Mouse (Mus musculus) G1E (cell line): ENCODE measurements at regions not wholly inside any gene's neighbourhood (a gene's known extent, or its start where the extent isn't known, plus 50 kb on each side); places are given as distances from the start of the nearest gene placed in this dataset.
"Not testable (repeated sequence)": the region's sequence is repeated elsewhere in the genome, so short reads cannot be mapped to it uniquely, and the experiment has no call there.

Experiments
- ATAC-seq: 2 replicates; pipeline ENCODE4 v1.8.0; 2016; ENCODE audit warnings: mild to moderate bottlenecking; ENCODE audit not compliant: insufficient number of reproducible peaks, poor library complexity, low FRiP score, severe bottlenecking; ENCODE audit errors: extremely low read depth
- DNase-seq: peaks from one replicate; pipeline ENCODE4 v3.0.0; 2012; ENCODE audit warnings: low spot score
- H3K27me3 ChIP-seq: 2 replicates; pipeline ENCODE4 v1.6.1; 2012; ENCODE audit warnings: mild to moderate bottlenecking, low read length, inconsistent platforms; ENCODE audit not compliant: insufficient read depth
- H3K36me3 ChIP-seq: replicated peaks from 2 replicates; pipeline ENCODE3; 2012; ENCODE audit warnings: mild to moderate bottlenecking, inconsistent platforms
- H3K4me1 ChIP-seq: 2 replicates; pipeline ENCODE4 v1.6.1; 2012; ENCODE audit warnings: low read depth, low read length, inconsistent platforms, mixed read lengths; ENCODE audit not compliant: insufficient read depth
- H3K4me3 ChIP-seq: 2 replicates; pipeline ENCODE4 v1.5.1; 2012; ENCODE audit warnings: low read depth, mild to moderate bottlenecking, inconsistent platforms, low read length, moderate library complexity, mixed read lengths
- H3K9me3 ChIP-seq: replicated peaks from 2 replicates; pipeline ENCODE4 v1.6.1; 2012; ENCODE audit warnings: inconsistent platforms
- CTCF ChIP-seq: IDR thresholded peaks from 2 replicates; pipeline ENCODE4 v1.5.1; 2012; ENCODE audit warnings: low read depth, low read length, inconsistent platforms, mixed read lengths
- GATA1 ChIP-seq: IDR thresholded peaks from 2 replicates; pipeline ENCODE4 v1.6.1; 2012; ENCODE audit warnings: borderline replicate concordance, low read length, inconsistent platforms, mixed read lengths
- GATA2 ChIP-seq: IDR thresholded peaks from 2 replicates; pipeline ENCODE4 v1.6.1; 2012; ENCODE audit warnings: low read depth, low read length, inconsistent platforms, borderline replicate concordance
- POLR2AphosphoS5 ChIP-seq: IDR thresholded peaks from 2 replicates; pipeline ENCODE4 v1.6.1; 2012; ENCODE audit warnings: low read depth, low read length, inconsistent platforms; ENCODE audit not compliant: insufficient replicate concordance
- TAL1 ChIP-seq: conservative IDR thresholded peaks from 2 replicates; pipeline ENCODE4 v1.6.1; 2012; ENCODE audit warnings: low read depth, low read length, inconsistent platforms, mixed read lengths

DNA sequence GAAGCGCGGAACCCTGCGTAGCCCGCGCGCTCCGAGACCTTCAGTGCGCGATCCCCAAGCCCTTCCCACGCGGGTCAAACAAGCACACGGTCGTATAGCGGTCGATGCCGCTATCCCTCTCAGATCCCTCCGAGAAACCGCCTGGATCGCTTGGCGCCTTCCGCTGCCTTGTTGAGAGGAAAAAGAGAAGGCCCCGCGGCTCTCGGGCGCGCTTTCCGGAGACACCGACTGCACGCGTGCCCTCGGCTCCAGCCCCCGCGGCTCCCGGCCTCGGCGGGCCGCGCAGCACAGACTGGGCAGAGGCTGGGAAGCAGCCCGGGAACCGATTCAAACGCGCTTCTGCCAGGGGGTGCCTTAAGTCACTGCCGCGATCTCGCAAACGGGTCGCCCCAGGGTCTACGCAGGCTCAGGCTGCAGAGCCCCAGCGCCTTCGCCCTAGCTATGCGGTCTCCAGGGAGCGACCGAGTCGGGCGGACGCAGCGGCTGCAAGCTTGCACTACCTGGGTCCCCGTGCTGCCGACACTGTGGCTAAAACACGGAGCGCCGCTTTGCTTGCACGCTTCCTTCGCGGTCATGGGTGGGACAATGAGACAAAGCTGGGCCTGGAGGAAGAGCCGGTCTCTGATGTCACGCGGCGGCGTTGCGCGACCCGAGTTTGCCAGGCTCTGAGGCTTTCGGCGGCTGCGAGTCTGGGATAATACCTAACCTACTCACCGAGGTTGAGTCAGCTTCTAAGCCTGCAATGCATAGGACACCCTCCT lies 87.3 kb downstream of the Crisp4 start:
- DNase-seq (no peak), ATAC-seq (no peak)
- TF ChIP-seq GATA2: no peak
- no peak for TF ChIP-seq POLR2AphosphoS5
- no peak for TF ChIP-seq TAL1
- TF ChIP-seq CTCF: no peak
- no peak for TF ChIP-seq GATA1

GRCm38 (mm10) chr1:18057646-18058210 lies 88.0 kb downstream of the Crisp4 start:
- no peaks in the 10 kb centered on the region for H3K4me1 ChIP-seq
- no peaks in the 10 kb centered on the region for H3K36me3 ChIP-seq
- ATAC-seq: no peak
- H3K4me3 ChIP-seq: no peak overlapping the region; the same call in 1 of the 2 replicates
- no peak for DNase-seq
- no peak for TF ChIP-seq GATA2
- no peak for TF ChIP-seq POLR2AphosphoS5
- TF ChIP-seq GATA1: no peak
- TF ChIP-seq TAL1: no peak
- TF ChIP-seq CTCF: no peak
- peaks cover 23% of the 10 kb centered on the region for H3K9me3 ChIP-seq
- no peaks in the 10 kb centered on the region; the same call in 1 of the 2 replicates for H3K27me3 ChIP-seq

More for the DNA sequence above, 87.3 kb downstream of the Crisp4 start:
- Histone ChIP-seq H3K36me3 (no peaks in the 10 kb centered on the region), H3K4me3 (peak overlapping the region; percentile 1; the same call in 1 of the 2 replicates), H3K4me1 (no peaks in the 10 kb centered on the region), H3K9me3 (peaks cover 23% of the 10 kb centered on the region), H3K27me3 (no peaks in the 10 kb centered on the region; the same call in 1 of the 2 replicates)

DNA sequence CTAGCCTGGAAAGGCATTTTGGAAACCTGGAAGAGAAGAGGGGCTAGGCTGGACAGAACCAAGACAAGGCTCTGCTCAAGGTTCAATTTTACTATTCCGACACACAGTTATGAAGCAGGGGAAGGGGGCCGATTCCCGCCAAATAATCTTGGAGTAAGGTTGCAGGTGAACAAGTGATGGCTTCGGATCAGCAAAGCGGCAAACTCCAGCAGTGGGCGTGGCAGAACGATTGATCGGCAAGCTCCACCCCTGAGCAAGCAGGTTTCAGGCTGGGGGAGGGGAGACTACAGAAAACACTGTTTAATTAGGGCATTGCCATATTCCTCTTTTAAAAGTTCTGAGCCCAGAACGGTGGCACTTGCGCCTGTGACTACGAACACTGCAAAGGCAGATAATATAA lies 88.7 kb downstream of the Crisp4 start:
- ATAC-seq, DNase-seq: not testable (repeated sequence)

DNA sequence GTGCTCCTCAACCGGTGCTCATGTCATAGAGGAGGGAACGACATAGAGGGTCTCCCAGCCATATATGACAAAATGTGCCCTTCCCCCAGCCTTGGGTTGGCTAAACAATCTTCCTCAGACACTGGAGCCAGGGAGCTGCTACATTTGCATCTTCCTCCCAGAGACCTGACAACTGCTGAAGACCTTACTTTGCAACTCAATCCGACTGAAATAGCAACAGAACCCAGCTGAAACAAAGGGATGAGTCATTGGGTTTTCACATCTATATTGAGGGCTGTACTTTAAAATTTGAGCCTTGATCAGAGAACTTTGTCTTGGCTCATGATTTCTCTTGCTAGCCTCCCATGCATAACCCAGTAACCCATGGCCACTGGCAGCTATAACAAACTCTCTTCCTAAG lies 115.5 kb downstream of the Crisp4 start:
- no peak for DNase-seq
- Histone ChIP-seq H3K4me1 (no peaks in the 10 kb centered on the region), H3K9me3 (peaks cover 2% of the 10 kb centered on the region; the same call in 1 of the 2 replicates), H3K27me3 (no peaks in the 10 kb centered on the region), H3K36me3 (no peaks in the 10 kb centered on the region), H3K4me3 (no peak overlapping the region)
- ATAC-seq: no peak
- TF ChIP-seq TAL1: no peak
- TF ChIP-seq GATA1: no peak
- no peak for TF ChIP-seq GATA2
- no peak for TF ChIP-seq CTCF
- TF ChIP-seq POLR2AphosphoS5: no peak

More for the DNA sequence above, 88.7 kb downstream of the Crisp4 start:
- H3K4me3 ChIP-seq, H3K4me1 ChIP-seq, H3K27me3 ChIP-seq, H3K36me3 ChIP-seq: not testable (repeated sequence)
- peaks cover 23% of the 10 kb centered on the region for H3K9me3 ChIP-seq

- not testable (repeated sequence) for H3K4me3 ChIP-seq, H3K36me3 ChIP-seq, H3K9me3 ChIP-seq, H3K4me1 ChIP-seq, H3K27me3 ChIP-seq, DNase-seq
- ATAC-seq: peak; percentile 28; the same call in 1 of the 2 replicates
Observed at GRCm38 (mm10) chr1:18012941-18013340, 132.8 kb downstream of the Crisp4 start.

DNA sequence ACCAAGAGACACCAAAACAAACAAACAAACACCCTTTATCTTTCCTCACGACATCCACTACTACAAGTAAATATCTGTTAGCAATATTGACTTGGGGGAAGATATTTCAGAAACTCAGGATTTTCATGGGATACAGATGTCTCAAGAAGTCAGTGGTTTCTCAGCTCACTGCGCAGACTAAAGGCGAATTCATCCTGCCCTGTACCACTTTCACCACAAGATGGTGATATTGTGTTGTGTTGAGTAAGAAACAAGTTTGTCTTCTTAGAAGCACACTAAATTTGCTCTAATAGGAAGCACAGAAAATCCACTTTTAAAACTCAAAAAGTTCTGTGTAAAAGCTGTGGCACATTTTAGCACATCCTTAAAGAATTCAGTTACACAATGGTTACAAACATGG lies 165.1 kb downstream of the Crisp4 start:
- TF ChIP-seq GATA1 (no peak), GATA2 (no peak), CTCF (no peak), POLR2AphosphoS5 (no peak), TAL1 (no peak)
- DNase-seq: no peak
- no peak overlapping the region for H3K4me3 ChIP-seq
- H3K27me3 ChIP-seq: no peaks in the 10 kb centered on the region
- H3K36me3 ChIP-seq: no peaks in the 10 kb centered on the region
- no peak for ATAC-seq
- H3K9me3 ChIP-seq: no peaks in the 10 kb centered on the region
- H3K4me1 ChIP-seq: no peaks in the 10 kb centered on the region
